Mouse (Mus musculus) testis, adult 2 months (tissue): Measurements from ENCODE around the gene Nmnat1.

Experiments
- CTCF ChIP-seq: fragments of 200-500 bp; IDR thresholded peaks from 2 replicates; pipeline ENCODE4 v1.5.1; 2012; ENCODE audit warnings: low read depth, mild to moderate bottlenecking, inconsistent platforms, low read length, moderate library complexity; ENCODE audit not compliant: control insufficient read depth, insufficient read depth, insufficient replicate concordance
- POLR2A ChIP-seq: fragments of 200-500 bp; IDR thresholded peaks from 2 replicates; pipeline ENCODE4 v1.6.1; 2012; ENCODE audit warnings: low read depth, mild to moderate bottlenecking, inconsistent platforms, low read length, moderate library complexity; ENCODE audit not compliant: control insufficient read depth

DNA sequence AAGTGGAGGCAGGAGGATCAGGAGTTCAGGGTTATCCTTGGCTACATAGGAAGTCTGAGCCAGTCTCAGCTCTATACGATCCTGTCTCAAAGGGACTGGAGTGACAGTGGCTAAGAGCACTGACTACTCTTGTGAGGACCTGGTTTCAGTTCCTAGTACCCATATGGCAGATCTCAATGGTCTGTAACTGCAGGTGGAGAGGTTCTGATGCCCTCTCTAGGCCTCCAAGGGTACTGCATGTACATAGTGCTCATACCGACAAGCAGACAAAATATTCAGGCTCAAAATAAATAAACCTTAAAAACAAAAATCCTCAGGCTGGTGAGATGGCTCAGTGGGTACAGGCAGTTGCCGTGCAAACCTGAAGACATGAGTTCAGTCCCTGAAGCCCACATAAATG is 6.1 kb upstream of the Nmnat1 start:
- TF ChIP-seq POLR2A (no peak), CTCF (no peak)
